Mouse (Mus musculus) testis, postnatal 14 days (tissue): ENCODE data around the gene Copz2.
A peak's percentile ranks its signal among the peaks of the same experiment; 100 is the strongest.

ENCODE experiments used
- DNase-seq: peaks from one replicate; pipeline ENCODE4 v3.0.0; 2021; ENCODE audit warnings: low spot score

The Copz2 gene

DNA sequence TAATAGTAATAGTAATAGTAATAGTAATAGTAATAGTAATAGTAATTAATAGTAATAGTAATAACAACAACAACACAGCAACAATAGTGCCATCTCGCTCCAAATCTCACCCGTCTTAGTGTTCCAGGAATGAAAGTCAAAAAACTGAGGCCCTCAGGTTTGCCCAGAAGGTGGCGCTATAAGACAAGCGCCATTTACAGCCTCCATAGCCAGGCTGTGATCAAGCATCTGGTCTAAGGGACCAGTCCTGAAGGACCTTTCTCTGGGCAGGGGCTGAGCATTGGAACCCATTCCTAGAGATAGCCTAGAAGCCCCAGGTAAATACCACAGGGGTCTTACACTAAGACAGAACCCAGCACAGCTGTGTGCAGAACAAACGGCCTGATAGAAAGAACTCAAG lies 17.5 kb downstream of the Copz2 start:
- peak; percentile 56 for DNase-seq

DNA sequence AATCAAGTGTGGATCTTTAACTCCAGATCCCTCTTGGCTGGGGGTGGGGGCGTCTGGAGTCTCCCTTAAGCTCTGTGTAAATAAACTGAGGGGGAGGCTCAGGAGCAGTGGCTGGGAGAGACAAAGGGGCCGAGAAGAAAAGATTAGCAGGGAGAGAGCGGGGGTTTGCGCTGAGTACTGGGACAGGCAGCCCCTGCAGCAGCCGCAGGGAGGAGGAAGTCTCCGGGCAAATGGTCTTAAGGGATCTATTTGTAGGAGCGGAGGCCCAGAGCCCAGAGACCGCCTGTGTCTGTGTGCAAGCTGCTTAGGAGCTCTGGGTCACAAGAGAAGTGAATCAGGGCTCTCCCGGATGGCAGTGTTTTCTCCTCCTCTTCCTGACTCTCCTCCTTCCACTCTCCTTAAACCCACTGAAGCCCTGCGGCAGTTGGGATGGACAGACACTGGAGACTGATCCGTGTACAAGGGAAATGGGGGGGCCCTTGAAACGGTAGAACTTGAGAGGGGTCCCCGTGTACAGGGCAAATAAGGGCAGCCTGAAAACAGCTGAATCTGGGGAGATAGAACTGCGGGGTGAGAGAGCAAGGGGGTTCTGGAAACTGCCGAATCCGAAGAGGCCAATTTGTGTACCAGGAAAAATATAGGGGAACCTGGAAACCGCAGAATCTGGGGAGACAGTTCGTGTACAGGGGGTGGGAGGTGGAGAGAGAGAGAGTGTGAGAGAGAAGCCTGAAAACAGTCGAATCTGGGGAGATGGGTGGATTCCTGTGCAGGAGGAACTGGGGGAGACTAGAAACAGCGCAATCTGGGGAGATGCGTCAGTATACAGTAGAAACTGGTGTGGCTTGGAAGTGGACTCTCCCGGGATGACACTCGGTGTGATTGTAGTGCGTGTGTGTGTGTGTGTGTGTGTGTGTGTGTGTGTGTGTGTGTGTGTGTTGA lies 23.0 kb downstream of the Copz2 start:
- DNase-seq, result peak; percentile 33

- DNase-seq, result no peak
Observed at GRCm38 (mm10) chr11:96873601-96874140, 24.0 kb downstream of the Copz2 start.

DNA sequence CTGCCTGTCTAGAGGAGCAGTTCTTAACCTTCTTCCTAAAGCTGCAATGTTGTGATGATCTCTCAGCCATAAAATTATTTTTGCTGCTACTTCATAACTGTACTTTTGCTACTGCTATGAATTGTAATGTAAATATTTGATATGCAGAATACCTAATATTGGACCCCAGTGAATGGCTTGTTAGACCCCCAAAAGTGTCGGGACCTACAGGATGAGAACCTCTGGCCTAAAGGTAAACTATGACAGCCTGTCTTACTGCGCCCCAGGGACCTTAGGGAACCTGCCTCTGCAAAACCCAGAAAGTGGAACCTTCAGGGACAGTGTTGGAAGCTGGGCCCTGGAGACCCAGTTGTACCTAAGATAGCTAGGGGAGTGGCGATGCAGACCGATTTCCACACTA lies 25.6 kb downstream of the Copz2 start:
- no peak for DNase-seq

DNA sequence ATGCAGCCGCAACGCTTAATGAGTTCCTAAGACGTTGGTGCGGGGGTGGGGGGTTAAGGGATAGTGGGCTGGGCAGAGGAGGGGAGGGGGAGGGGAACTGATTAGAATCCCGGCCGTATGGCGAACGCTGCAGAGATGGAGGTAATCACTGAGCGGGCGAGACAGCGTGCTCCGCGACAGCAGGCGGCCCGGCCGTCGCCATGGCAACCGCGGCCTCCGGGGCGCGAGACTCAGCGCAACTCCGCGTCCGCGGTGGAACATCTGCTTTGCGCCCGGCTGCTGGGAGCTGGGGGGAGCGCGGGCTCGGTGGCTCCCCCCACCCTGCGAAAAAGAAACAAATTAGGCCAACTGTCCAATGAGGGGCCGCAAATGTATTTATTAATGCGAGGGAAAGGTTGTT lies 26.1 kb downstream of the Copz2 start:
- peak; percentile 86 for DNase-seq

- no peak for DNase-seq
Observed at GRCm38 (mm10) chr11:96876300-96877040, 26.8 kb downstream of the Copz2 start.

GRCm38 (mm10) chr11:96877071-96877470 lies 27.4 kb downstream of the Copz2 start:
- DNase-seq, result no peak

DNA sequence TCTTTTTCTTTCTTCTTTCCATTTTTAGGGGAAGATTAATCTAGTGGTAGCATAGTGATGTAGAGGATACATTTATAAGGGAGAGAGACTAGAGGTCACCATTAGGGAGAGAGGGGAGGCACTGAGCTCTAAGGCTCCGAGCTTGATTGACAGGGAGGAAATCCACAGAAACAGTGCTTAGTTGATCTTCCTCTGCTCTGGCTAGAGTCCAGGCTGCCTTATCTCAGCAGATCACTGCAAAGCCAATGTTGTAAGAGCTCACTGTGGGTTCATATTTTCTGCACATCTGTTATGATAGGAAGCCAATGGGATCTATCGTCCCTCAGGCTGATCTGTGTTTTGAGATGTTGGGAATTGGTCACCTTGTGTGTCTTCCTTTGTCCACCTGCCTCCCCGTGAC lies 29.0 kb downstream of the Copz2 start:
- no peak for DNase-seq

DNA sequence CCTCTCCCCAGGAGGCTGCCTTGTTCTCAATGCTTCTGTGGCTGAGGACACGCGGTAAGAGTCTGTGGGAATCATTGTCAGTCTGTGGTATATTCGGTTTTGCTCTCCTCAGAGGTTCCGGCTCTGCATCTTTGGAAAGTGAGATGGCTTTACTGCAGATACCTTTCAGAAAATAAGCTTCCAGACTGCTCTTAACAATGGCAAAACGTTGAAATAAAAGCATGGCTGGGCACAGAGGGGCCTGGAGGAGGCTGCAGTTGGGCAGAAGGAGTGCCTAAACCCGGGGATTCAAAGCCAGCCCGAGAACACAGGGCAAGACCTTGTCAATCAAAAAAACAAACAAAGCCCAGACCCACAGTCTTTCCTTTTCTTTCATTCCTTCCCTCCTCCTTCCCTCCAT lies 29.7 kb downstream of the Copz2 start:
- DNase-seq, result no peak

DNA sequence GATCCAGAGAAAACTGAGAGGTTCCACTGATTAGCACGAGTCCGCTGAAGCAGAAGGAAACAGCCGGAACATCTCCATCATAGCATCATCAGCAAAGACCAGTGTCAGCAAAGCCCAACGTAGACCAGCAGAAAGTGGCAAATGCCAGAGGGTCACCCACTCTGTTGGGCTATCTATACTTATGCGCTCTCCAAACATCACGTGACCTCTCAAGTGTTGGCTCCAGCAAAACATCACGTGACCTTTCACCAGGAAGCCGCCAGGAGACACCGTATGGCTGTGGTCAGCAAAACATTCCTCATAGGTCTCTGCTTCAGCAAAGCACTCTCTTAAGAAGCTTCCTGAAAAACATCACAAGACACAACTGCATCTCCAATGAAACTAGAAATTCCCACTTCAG lies 30.6 kb downstream of the Copz2 start:
- no peak for DNase-seq

DNA sequence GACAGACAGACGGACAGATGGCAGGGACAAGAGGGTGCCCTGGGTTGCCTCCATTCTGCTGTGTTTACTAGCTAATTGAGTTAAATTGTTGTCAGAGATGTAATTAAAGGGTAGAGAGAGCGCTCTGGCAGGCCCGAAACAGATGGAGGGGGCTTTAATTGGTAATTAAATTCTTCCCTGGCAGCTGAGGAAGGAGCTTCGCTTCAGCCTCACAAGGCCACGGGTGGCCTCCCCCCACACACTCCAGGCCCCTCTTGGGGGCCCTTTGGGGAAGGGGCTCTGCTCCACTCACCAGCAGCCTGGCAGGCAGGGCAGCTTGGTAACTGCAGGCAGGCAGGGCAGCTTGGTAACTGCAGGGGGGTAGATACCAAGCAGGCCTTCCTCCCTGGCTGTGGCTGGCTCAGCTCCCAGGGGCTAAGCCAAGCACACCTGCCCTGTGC lies 36.3 kb downstream of the Copz2 start:
- DNase-seq, result no peak

GRCm38 (mm10) chr11:96886942-96887546 lies 37.4 kb downstream of the Copz2 start:
- DNase-seq, result no peak

GRCm38 (mm10) chr11:96891784-96892527 lies 42.3 kb downstream of the Copz2 start:
- DNase-seq, result no peak

DNA sequence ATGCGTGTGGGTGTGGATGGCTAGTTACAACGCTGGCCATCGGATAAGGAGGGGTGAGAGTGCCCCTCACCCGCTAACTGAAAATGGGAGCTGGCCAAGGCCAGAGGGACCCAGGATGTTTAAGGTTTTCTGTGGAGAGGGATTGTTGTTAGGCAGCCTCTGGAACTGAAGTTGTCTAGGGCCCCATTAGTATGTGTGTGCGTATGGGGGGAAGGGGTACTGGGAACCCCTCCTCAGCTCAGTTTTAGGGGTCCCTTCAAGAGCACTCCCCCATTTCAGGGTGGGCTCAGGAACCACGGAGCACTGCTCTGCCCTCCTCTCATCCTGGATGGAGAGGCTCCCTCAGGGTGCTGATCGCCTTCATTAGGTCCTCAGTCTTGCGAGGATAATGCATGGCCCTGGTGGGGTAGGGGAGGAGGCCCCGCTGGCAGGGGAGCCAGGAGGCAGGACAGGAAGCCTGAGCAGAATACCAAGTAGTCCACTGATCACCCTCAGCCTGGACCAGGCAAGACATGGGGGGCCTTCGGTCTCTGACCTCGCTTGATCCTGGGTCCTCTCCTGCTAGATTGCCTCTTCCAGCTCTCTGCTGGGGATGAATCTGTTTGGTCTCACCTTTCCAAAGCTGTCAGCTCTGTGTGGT lies 43.7 kb downstream of the Copz2 start:
- no peak for DNase-seq

DNA sequence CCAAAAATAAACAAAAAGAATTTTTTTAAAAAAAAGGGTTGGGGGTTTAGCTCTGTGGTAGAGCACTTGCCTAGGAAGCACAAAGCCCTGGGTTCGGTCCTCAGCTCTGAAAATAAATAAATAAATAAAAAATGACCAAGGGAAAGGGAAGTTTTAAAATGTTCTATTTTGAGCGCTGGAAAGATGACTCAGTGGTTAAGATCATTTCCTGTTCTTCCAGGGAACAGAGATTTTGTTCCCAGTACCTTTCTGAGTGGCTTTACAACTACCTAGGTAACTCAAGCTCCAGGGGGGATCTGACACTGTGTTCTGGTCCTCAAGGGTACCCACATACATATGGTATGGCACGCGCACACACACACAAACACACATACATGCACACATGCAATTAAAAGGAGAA lies 46.2 kb downstream of the Copz2 start:
- no peak for DNase-seq

GRCm38 (mm10) chr11:96899449-96900306 lies 50.0 kb downstream of the Copz2 start:
- DNase-seq, result no peak

DNA sequence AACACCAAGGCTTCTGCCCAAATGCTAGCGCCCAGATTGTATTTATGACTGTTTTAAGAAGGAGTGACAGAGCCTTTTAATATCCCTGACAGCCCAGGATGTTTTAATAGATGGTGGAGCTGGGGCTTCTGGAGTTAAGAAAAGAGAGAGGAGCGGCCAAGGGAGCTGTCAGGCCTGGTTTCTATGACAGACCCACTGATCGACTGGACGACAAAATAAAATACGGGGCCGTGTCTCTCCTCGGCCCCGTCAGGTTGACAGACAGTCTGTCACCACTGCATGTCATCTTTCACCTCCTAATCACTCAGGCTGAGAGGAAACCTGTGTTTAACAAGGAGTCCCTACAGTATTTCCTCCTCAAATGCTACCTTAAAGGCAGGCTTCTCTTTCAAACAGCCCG lies 51.7 kb downstream of the Copz2 start:
- no peak for DNase-seq

GRCm38 (mm10) chr11:96902639-96903635 lies 53.3 kb downstream of the Copz2 start:
- no peak for DNase-seq
